Mouse (Mus musculus) intestine, postnatal 0 days (tissue): ENCODE measurements around the gene Calm4. TPM values are rescaled to one million over a fixed set of nuclear protein-coding genes. Genes with fewer than 3 reads are reported as not detected.

Source experiments
- ATAC-seq: fragments of 200-750 bp; cut with Nextera tagmentation; 2 replicates; pipeline ENCODE4 v1.8.0; 2017; ENCODE audit warnings: mild to moderate bottlenecking, moderate TSS enrichment, moderate library complexity
- H3K27ac ChIP-seq: fragments of 300-500 bp; sonication (generic); 2 replicates; pipeline ENCODE4 v1.5.1; 2014; ENCODE audit warnings: mild to moderate bottlenecking, low read depth, low read length, moderate library complexity
- H3K27me3 ChIP-seq: fragments of 300-500 bp; sonication (generic); replicated peaks from 2 replicates; pipeline ENCODE4 v1.6.1; 2014; ENCODE audit warnings: low read length, mixed read lengths; ENCODE audit not compliant: control insufficient read depth, insufficient read depth
- H3K36me3 ChIP-seq: fragments of 300-500 bp; sonication (generic); 2 replicates; pipeline ENCODE4 v1.6.1; 2014; ENCODE audit warnings: mild to moderate bottlenecking, moderate library complexity; ENCODE audit not compliant: control insufficient read depth, insufficient read depth
- H3K4me1 ChIP-seq: fragments of 300-500 bp; sonication (generic); replicated peaks from 2 replicates; pipeline ENCODE4 v1.6.1; 2014; ENCODE audit warnings: antibody characterized with exemption, low read length, mixed read lengths; ENCODE audit not compliant: control insufficient read depth, insufficient read depth
- H3K4me2 ChIP-seq: fragments of 300-500 bp; sonication (generic); replicated peaks from 2 replicates; pipeline ENCODE4 v1.6.1; 2014; ENCODE audit warnings: low read depth, mild to moderate bottlenecking, moderate library complexity
- H3K4me3 ChIP-seq: fragments of 300-500 bp; sonication (generic); 2 replicates; pipeline ENCODE4 v1.5.1; 2014; ENCODE audit warnings: low read depth, low read length
- H3K9ac ChIP-seq: fragments of 300-500 bp; sonication (generic); 2 replicates; pipeline ENCODE4 v1.6.1; 2014; ENCODE audit warnings: mild to moderate bottlenecking, low read depth, low read length
- H3K9me3 ChIP-seq: fragments of 300-500 bp; sonication (generic); 2 replicates; pipeline ENCODE4 v1.6.1; 2016; ENCODE audit warnings: mixed run types; ENCODE audit not compliant: control insufficient read depth
- CTCF ChIP-seq: sonication (generic); IDR thresholded peaks from 2 replicates; pipeline ENCODE4 v1.5.1; 2016; ENCODE audit warnings: low read depth, mild to moderate bottlenecking, control low read depth, antibody characterized with exemption, moderate library complexity
- WGBS: fragments of 180-500 bp; shearing (Covaris S2); extraction: QIAGEN DNeasy Blood & Tissue Kit; methylation state at CpG from one replicate; pipeline ENCODE4 v1.1.7; 2014; 5-methylcytosine and 5-hydroxymethylcytosine counted together
- polyA plus RNA-seq: library from polyadenylated mRNA; unstranded; fragments of >200 nt; fragmentation: Nextera tagmentation; extraction: Ambion mirVana; gene quantifications from 2 replicates; pipeline ENCODE4 v1.2.1, GENCODE M21; 2015

The Calm4 gene
- polyA plus RNA-seq, 1 experiment from 2014 or later, result not detected

DNA sequence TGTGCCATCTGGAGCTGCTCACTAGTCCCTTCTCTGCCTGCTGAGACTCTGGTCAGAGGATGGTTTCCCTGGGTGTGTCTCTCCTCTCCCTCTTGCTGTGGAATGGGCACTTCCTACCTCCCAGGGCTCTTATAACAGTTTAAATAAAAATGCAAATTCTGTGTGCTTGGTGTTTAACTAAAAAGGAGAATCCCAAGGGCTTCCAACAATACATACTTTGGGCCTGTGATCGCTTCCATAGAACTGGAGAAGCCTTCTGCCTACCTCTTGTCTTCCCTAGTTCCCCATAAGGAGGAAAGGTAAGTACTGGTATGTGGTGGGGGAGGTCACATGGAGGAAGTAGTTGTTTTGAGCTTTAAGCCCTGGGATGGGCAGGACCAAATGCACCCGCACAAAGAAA, 17.3 kb downstream of the Calm4 start:
- TF ChIP-seq CTCF, result no peak
- Histone ChIP-seq H3K36me3 (no peaks in the 10 kb centered on the region), H3K4me1 (no peaks in the 10 kb centered on the region), H3K4me3 (no peak overlapping the region), H3K9me3 (no peaks in the 10 kb centered on the region), H3K27ac (no peak overlapping the region), H3K4me2 (no peak overlapping the region), H3K27me3 (no peaks in the 10 kb centered on the region), H3K9ac (no peak overlapping the region)
- 86% methylated on average over 2 of the region's 2 CpGs for WGBS
- no peak for ATAC-seq

DNA sequence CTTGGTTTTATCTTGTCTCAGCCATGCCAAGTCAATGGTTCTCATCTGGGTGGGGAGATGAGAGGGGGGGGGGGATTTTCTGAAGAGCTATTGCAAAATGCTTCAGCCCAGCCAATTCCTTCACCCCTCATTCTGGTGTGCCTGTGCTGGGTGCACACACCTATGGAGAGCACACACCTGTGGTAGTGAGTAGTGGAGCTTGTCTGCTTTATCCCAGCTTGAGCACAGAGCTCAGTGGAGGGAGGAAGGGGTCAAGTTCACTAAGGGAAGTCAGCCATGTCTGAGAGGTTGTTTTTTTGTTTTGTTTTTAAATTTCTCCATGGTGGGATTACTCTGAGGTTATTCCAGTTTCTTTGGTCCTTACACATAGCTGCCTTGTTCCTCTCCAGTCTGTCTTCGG, 18.7 kb downstream of the Calm4 start:
- H3K9ac ChIP-seq, result no peak overlapping the region
- H3K4me1 ChIP-seq, result no peaks in the 10 kb centered on the region
- H3K4me3 ChIP-seq, result no peak overlapping the region
- ATAC-seq, result no peak
- H3K9me3 ChIP-seq, result no peaks in the 10 kb centered on the region
- no peak overlapping the region for H3K4me2 ChIP-seq
- no peak overlapping the region for H3K27ac ChIP-seq
- no peak for TF ChIP-seq CTCF
- no peaks in the 10 kb centered on the region for H3K36me3 ChIP-seq
- no peaks in the 10 kb centered on the region for H3K27me3 ChIP-seq
- 81% methylated on average over 1 of the region's 1 CpGs for WGBS

DNA sequence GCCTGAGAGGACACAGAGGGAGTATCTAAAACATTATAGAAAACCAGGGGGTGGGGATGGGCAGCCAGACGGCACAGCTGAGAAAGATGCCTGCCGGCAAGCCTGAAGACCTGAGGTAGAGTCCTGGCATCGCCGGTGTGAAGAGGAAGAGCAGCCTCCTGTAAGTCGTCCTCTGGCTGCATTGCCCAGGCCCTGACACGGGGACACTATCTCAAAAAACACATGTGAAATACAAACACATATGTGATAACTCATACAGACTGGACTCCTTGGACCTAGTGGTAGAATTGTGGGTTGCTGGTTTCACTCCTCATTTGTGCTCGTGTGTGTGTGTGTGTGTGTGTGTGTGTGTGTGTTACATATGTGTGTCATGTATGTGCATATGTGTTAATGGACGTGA, 23.7 kb downstream of the Calm4 start:
- Histone ChIP-seq H3K4me1 (no peaks in the 10 kb centered on the region), H3K27me3 (no peaks in the 10 kb centered on the region)
- 91% methylated on average over 8 of the region's 8 CpGs for WGBS

DNA sequence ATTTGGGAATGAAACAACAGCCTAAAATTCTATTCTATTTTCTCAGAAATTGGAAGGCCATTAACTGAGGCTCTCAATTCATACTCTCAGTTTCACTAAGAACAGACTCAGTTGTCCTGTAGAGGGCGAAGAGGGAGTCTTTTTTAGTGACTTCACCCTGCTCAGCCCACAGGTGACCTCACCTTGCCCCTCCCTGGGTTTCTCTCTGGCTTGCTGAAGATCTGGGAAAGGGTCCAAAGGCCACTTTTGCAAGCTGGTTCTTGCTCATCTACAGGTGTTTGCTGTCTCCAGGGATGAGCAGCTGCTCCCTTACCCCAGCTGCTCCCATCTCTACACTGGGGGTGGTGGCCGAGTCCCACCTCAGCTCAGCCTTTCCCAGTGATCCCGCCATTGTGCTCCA, 24.8 kb downstream of the Calm4 start:
- peak; percentile 73 for ATAC-seq
- 61% methylated on average over 3 of the region's 3 CpGs for WGBS
- no peak overlapping the region for H3K4me3 ChIP-seq
- H3K36me3 ChIP-seq, result no peaks in the 10 kb centered on the region
- H3K4me2 ChIP-seq, result no peak overlapping the region
- no peaks in the 10 kb centered on the region for H3K9me3 ChIP-seq
- H3K9ac ChIP-seq, result no peak overlapping the region
- no peaks in the 10 kb centered on the region for H3K4me1 ChIP-seq
- H3K27me3 ChIP-seq, result no peaks in the 10 kb centered on the region
- no peak overlapping the region for H3K27ac ChIP-seq
- peak; percentile 50 for TF ChIP-seq CTCF

More for the DNA sequence above, 23.7 kb downstream of the Calm4 start:
- Histone ChIP-seq H3K4me3 (no peak overlapping the region), H3K9ac (no peak overlapping the region), H3K4me2 (no peak overlapping the region), H3K9me3 (no peaks in the 10 kb centered on the region), H3K27ac (no peak overlapping the region), H3K36me3 (no peaks in the 10 kb centered on the region)
- no peak for ATAC-seq
- TF ChIP-seq CTCF, result no peak

DNA sequence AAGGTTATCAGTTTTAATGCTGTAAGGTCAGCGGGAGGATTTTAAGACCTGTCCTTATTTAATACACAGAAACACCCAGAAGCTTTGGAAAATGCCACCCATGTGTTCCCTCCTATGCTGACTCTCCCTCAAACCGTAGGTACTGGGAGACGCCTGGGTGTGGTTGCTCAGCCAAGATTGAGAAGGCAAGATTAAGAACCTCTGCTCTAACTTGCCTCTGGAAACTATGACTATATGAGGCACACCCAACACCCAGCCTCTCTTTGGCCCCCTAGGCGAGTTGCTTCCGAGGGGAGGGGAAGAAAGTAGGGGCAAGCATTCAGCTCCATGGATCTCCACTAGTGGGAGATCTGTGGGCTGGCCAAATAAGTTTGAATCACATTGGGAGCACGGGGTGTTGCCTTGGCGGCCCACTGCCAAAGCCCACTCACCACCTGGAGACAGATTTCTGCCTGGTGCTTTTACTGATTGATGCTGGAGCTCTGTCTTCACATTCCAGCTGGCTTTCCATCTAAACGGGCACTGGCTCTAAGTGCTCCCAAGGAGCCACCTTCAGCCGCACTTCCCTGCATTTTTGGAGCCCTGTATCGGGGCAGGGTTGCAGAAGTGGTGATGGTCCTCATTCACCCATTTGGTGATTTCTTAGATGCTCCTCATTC, 25.5 kb downstream of the Calm4 start:
- 81% methylated on average over 10 of the region's 10 CpGs for WGBS
- no peak overlapping the region for H3K9ac ChIP-seq
- H3K4me2 ChIP-seq, result no peak overlapping the region
- no peak overlapping the region for H3K4me3 ChIP-seq
- H3K27me3 ChIP-seq, result no peaks in the 10 kb centered on the region
- H3K9me3 ChIP-seq, result no peaks in the 10 kb centered on the region
- no peaks in the 10 kb centered on the region for H3K4me1 ChIP-seq
- H3K27ac ChIP-seq, result no peak overlapping the region
- TF ChIP-seq CTCF, result no peak
- no peak for ATAC-seq
- no peaks in the 10 kb centered on the region for H3K36me3 ChIP-seq

DNA sequence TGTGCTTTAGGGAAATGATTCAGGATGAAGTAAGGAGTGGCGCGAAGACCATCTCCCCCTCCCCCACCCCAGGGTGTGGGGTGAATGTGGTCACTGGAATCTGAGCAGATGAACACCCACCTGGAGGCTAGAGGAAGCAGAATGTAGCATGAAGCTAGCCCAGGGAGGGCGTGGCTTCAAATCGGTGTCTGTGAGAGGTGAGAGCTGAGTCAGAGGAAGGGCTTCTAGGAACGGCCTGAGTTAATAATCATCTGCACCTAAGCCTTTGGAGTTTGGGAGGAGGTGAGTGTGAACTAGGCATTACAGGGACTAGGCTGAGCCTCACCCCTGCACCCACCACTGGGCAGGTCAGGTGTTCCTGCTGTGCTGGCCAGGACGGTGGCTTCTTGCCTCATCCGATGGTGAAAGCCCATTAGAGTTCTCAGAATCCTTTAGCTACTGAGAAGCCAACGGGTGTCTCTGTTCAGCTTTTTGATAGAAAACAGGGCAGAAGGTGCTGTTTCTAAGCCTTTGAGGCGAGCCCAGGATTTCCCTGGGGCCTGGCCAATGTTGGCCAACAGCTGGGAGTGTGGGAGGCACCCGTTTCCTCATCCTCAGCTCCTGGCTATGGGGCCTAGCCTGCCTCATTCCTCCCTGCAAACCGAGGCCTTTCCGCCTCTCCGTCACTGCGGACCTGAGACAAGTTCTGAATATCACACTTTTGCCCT, 28.2 kb downstream of the Calm4 start:
- Histone ChIP-seq H3K9ac (no peak overlapping the region), H3K27me3 (no peaks in the 10 kb centered on the region), H3K36me3 (no peaks in the 10 kb centered on the region), H3K4me1 (no peaks in the 10 kb centered on the region), H3K27ac (no peak overlapping the region), H3K4me2 (no peak overlapping the region), H3K9me3 (no peaks in the 10 kb centered on the region), H3K4me3 (no peak overlapping the region)
- whole genome bisulfite sequencing, result 52% methylated on average over 14 of the region's 14 CpGs
- peak; percentile 75 for ATAC-seq
- peak; percentile 7; the same call in 1 of the 2 replicates for TF ChIP-seq CTCF
